Mouse (Mus musculus) urinary bladder, postnatal 36 days (tissue): Measurements from ENCODE around the gene Slc45a2.

Experiments used
- DNase-seq, 2 experiments: peaks; one replicate each; pipeline ENCODE4 v3.0.0; 2022; ENCODE audit warnings: low spot score in 2 of 2, mixed read lengths in 1 of 2

Slc45a2 gene

DNA sequence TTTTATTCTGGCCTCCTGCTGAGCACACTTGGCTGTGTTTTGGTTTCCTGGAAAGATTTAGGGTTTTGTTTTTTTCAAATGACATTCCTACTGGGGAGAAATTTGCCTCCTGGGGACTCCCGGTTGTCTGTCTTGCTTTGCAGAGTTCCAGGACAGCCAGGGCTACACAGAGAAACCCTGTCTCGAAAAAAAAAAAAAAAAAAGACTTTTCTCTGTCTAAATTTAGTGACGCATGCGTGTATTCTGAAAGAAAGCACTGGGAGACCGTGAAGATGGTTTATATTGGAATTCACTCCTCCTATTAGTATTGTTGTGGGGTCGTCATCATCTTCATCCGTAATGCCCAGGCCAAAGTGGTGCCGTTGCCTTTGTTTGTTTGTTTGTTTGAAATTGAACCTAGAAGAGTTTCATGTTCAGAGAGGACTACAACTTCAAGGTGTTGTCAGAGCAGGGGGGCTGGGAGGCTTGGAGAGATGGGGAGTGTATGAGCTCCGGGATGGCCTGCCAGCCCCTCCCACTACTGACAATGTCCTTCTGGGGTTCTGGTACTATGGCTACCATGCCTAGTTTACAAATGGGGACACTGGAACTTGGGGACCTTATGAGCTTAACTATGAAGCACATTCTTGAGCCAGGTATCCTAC is 65.1 kb downstream of the Slc45a2 start:
- DNase-seq: no peak

- no peak for DNase-seq
Observed at GRCm38 (mm10) chr15:11066299-11066698, 65.8 kb downstream of the Slc45a2 start.

DNA sequence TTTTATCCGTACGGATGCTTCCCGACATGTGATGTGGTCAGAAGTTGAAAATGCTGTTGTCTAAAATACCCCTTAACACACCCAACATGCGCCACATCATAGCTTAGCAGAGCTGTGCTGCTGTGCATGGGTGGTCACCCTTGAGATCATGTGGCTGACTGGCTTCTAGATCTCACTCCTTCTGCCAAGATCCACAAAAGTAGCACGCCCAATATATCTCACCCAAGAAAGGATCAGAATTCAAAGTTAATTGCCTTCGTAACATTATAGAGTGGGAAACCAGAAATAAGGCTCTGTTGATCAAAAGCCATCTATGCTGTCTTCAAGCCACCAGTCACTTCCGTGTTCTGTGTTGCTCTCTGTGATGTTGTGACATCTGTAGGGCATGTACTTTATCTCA is 67.4 kb downstream of the Slc45a2 start:
- no peak for DNase-seq

DNA sequence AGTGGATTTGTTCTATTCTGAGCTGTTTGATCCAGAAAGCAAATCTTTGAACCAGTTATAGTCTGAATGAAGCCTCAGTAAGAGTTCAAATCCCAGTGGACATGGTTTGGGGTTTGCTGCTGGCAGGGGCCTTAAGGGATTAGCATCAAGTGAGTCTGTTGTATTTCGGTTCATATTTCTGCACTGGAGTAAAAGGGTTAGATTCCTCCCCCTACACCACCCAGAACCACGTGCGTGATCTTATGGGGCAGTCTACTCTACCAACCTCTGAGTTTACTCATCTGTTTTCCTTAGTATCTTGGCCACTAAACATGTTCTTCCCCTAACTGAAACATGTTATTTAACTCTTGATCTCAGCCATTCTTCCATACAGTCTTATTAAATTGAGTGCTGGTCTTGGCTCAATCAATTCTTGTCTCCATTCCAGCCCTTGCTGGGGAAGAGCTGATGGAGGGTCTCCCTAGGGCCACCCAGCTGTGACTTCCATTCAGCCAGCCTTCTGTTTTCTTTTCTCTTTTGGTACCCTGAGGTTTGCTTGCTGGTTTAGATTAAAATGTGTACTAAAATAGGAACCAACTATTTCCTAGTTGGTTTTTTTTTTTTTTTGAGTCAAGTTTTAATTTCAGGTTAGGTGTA is 75.3 kb downstream of the Slc45a2 start:
- DNase-seq: no peak
